Mouse (Mus musculus) intestine, postnatal 0 days (tissue): ENCODE measurements around the gene Tbc1d30. TPM values are rescaled to one million over a fixed set of nuclear protein-coding genes. Genes with fewer than 3 reads are reported as not detected.

Experiments
- ATAC-seq: fragments of 200-750 bp; cut with Nextera tagmentation; 2 replicates; pipeline ENCODE4 v1.8.0; 2017; ENCODE audit warnings: mild to moderate bottlenecking, moderate TSS enrichment, moderate library complexity
- H3K27ac ChIP-seq: fragments of 300-500 bp; sonication (generic); 2 replicates; pipeline ENCODE4 v1.5.1; 2014; ENCODE audit warnings: mild to moderate bottlenecking, low read depth, low read length, moderate library complexity
- H3K27me3 ChIP-seq: fragments of 300-500 bp; sonication (generic); replicated peaks from 2 replicates; pipeline ENCODE4 v1.6.1; 2014; ENCODE audit warnings: low read length, mixed read lengths; ENCODE audit not compliant: control insufficient read depth, insufficient read depth
- H3K36me3 ChIP-seq: fragments of 300-500 bp; sonication (generic); 2 replicates; pipeline ENCODE4 v1.6.1; 2014; ENCODE audit warnings: mild to moderate bottlenecking, moderate library complexity; ENCODE audit not compliant: control insufficient read depth, insufficient read depth
- H3K4me1 ChIP-seq: fragments of 300-500 bp; sonication (generic); replicated peaks from 2 replicates; pipeline ENCODE4 v1.6.1; 2014; ENCODE audit warnings: antibody characterized with exemption, low read length, mixed read lengths; ENCODE audit not compliant: control insufficient read depth, insufficient read depth
- H3K4me2 ChIP-seq: fragments of 300-500 bp; sonication (generic); replicated peaks from 2 replicates; pipeline ENCODE4 v1.6.1; 2014; ENCODE audit warnings: low read depth, mild to moderate bottlenecking, moderate library complexity
- H3K4me3 ChIP-seq: fragments of 300-500 bp; sonication (generic); 2 replicates; pipeline ENCODE4 v1.5.1; 2014; ENCODE audit warnings: low read depth, low read length
- H3K9ac ChIP-seq: fragments of 300-500 bp; sonication (generic); 2 replicates; pipeline ENCODE4 v1.6.1; 2014; ENCODE audit warnings: mild to moderate bottlenecking, low read depth, low read length
- H3K9me3 ChIP-seq: fragments of 300-500 bp; sonication (generic); 2 replicates; pipeline ENCODE4 v1.6.1; 2016; ENCODE audit warnings: mixed run types; ENCODE audit not compliant: control insufficient read depth
- CTCF ChIP-seq: sonication (generic); IDR thresholded peaks from 2 replicates; pipeline ENCODE4 v1.5.1; 2016; ENCODE audit warnings: low read depth, mild to moderate bottlenecking, control low read depth, antibody characterized with exemption, moderate library complexity
- WGBS: fragments of 180-500 bp; shearing (Covaris S2); extraction: QIAGEN DNeasy Blood & Tissue Kit; methylation state at CpG from one replicate; pipeline ENCODE4 v1.1.7; 2014; 5-methylcytosine and 5-hydroxymethylcytosine counted together
- polyA plus RNA-seq: library from polyadenylated mRNA; unstranded; fragments of >200 nt; fragmentation: Nextera tagmentation; extraction: Ambion mirVana; gene quantifications from 2 replicates; pipeline ENCODE4 v1.2.1, GENCODE M21; 2015

The Tbc1d30 gene
- polyA plus RNA-seq, 1 experiment from 2014 or later: 2.8 TPM

DNA sequence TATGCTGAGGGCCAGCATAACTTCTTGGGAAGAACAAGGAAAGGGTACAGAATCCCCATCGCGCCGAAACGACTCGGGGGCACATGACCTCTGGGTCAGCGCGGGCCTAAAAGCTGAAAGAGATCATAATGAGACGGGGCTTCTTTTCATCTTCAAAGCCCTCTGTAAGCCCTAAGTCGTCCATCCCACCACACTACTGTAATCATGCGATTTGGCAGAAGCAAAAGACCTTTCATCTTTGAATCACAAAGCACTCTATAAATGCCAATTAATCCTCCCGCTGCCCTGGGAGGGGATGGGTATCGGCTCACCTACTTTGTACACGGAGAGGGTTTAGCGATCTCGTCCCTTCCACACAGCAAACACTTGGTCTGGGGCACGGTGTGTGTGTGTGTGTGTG, 112.5 kb downstream of the Tbc1d30 start:
- H3K27ac ChIP-seq: no peak overlapping the region
- H3K9me3 ChIP-seq: no peaks in the 10 kb centered on the region
- H3K4me3 ChIP-seq: no peak overlapping the region
- H3K27me3 ChIP-seq: no peaks in the 10 kb centered on the region
- no peak overlapping the region for H3K4me2 ChIP-seq
- 77% methylated on average over 16 of the region's 16 CpGs for WGBS
- no peak for ATAC-seq
- H3K9ac ChIP-seq: no peak overlapping the region
- H3K4me1 ChIP-seq: no peaks in the 10 kb centered on the region
- TF ChIP-seq CTCF: no peak
- H3K36me3 ChIP-seq: no peaks in the 10 kb centered on the region

- WGBS: 74% methylated on average over 5 of the region's 5 CpGs
- Histone ChIP-seq H3K9ac (no peak overlapping the region), H3K4me1 (no peaks in the 10 kb centered on the region), H3K27ac (no peak overlapping the region), H3K9me3 (no peaks in the 10 kb centered on the region), H3K36me3 (no peaks in the 10 kb centered on the region), H3K4me2 (no peak overlapping the region), H3K27me3 (no peaks in the 10 kb centered on the region), H3K4me3 (no peak overlapping the region)
- no peak for TF ChIP-seq CTCF
- no peak for ATAC-seq
These were observed 113.7 kb downstream of the Tbc1d30 start for GRCm38 (mm10) chr10:121237377-121237776.

- no peak for ATAC-seq
- Histone ChIP-seq H3K4me3 (no peak overlapping the region), H3K27ac (no peak overlapping the region), H3K9ac (no peak overlapping the region), H3K4me2 (no peak overlapping the region), H3K4me1 (no peaks in the 10 kb centered on the region), H3K9me3 (no peaks in the 10 kb centered on the region), H3K36me3 (no peaks in the 10 kb centered on the region), H3K27me3 (no peaks in the 10 kb centered on the region)
- WGBS: 70% methylated on average over 10 of the region's 10 CpGs
- no peak for TF ChIP-seq CTCF
These were observed 115.8 kb downstream of the Tbc1d30 start for GRCm38 (mm10) chr10:121235167-121235824.

- no peak for TF ChIP-seq CTCF
- H3K36me3 ChIP-seq: no peaks in the 10 kb centered on the region
- H3K9me3 ChIP-seq: no peaks in the 10 kb centered on the region
- WGBS: 79% methylated on average over 3 of the region's 3 CpGs
- H3K9ac ChIP-seq: no peak overlapping the region
- H3K27me3 ChIP-seq: no peaks in the 10 kb centered on the region
- no peak overlapping the region for H3K27ac ChIP-seq
- ATAC-seq: no peak
- H3K4me2 ChIP-seq: no peak overlapping the region
- no peak overlapping the region for H3K4me3 ChIP-seq
- no peaks in the 10 kb centered on the region for H3K4me1 ChIP-seq
These were observed 116.6 kb downstream of the Tbc1d30 start for GRCm38 (mm10) chr10:121234476-121234875.

- Histone ChIP-seq H3K9ac (no peak overlapping the region), H3K27me3 (no peaks in the 10 kb centered on the region), H3K9me3 (no peaks in the 10 kb centered on the region), H3K4me2 (no peak overlapping the region), H3K36me3 (no peaks in the 10 kb centered on the region), H3K4me3 (no peak overlapping the region), H3K27ac (no peak overlapping the region), H3K4me1 (no peaks in the 10 kb centered on the region)
- TF ChIP-seq CTCF: no peak
- no peak for ATAC-seq
- 83% methylated on average over 15 of the region's 15 CpGs for WGBS
These were observed 122.6 kb downstream of the Tbc1d30 start for GRCm38 (mm10) chr10:121228422-121228953.

GRCm38 (mm10) chr10:121227988-121228409, 123.1 kb downstream of the Tbc1d30 start:
- Histone ChIP-seq H3K4me3 (no peak overlapping the region), H3K36me3 (no peaks in the 10 kb centered on the region), H3K27me3 (no peaks in the 10 kb centered on the region), H3K4me2 (no peak overlapping the region), H3K4me1 (no peaks in the 10 kb centered on the region), H3K27ac (no peak overlapping the region), H3K9me3 (no peaks in the 10 kb centered on the region), H3K9ac (no peak overlapping the region)
- ATAC-seq: no peak
- WGBS: 72% methylated on average over 16 of the region's 16 CpGs
- no peak for TF ChIP-seq CTCF
